Mouse (Mus musculus) bone marrow, adult 2 months (tissue): ENCODE data around the gene Kcnk13. TPM values are rescaled to one million over a fixed set of nuclear protein-coding genes. Genes with fewer than 3 reads are reported as not detected.

ENCODE experiments used
- H3K27ac ChIP-seq: fragments of 200-500 bp; 2 replicates; pipeline ENCODE4 v1.5.1; 2012; ENCODE audit warnings: low read depth, mild to moderate bottlenecking, control low read depth, inconsistent platforms, low read length; ENCODE audit not compliant: control insufficient read depth, poor library complexity, insufficient read depth
- H3K4me1 ChIP-seq: fragments of 200-500 bp; 2 replicates; pipeline ENCODE4 v1.6.1; 2011; ENCODE audit warnings: low read length; ENCODE audit not compliant: control insufficient read depth, insufficient read depth
- H3K4me3 ChIP-seq: fragments of 200-500 bp; replicated peaks from 2 replicates; pipeline ENCODE3; 2011; ENCODE audit warnings: mild to moderate bottlenecking, low read depth, low read length, control low read depth; ENCODE audit not compliant: control insufficient read depth
- CTCF ChIP-seq: fragments of 200-500 bp; IDR thresholded peaks from 2 replicates; pipeline ENCODE4 v1.5.1; 2011; ENCODE audit warnings: low read length, control low read depth; ENCODE audit not compliant: control insufficient read depth, insufficient read depth
- POLR2A ChIP-seq: fragments of 200-500 bp; IDR thresholded peaks from 2 replicates; pipeline ENCODE4 v1.6.1; 2011; ENCODE audit warnings: low read depth, mild to moderate bottlenecking, control low read depth, low read length, borderline replicate concordance; ENCODE audit not compliant: control insufficient read depth
- WGBS: fragments of 180-500 bp; shearing (Covaris S2); methylation state at CpG from one replicate; pipeline ENCODE4 v1.1.7; 2018; 5-methylcytosine and 5-hydroxymethylcytosine counted together
- polyA plus RNA-seq: library from polyadenylated mRNA; stranded (reverse); fragments of >200 nt; gene quantifications from 2 replicates; pipeline ENCODE4 v1.2.4, GENCODE M21; 2011; ENCODE audit warnings: low replicate concordance; ENCODE audit not compliant: missing spikeins, insufficient read depth, insufficient read length

Gene Kcnk13
- polyA plus RNA-seq, 1 experiment: 0.82 TPM

- H3K4me3 ChIP-seq: no peak overlapping the region
- 83% methylated on average over 7 of the region's 7 CpGs for WGBS
- H3K27ac ChIP-seq: no peak overlapping the region
- no peaks in the 10 kb centered on the region for H3K4me1 ChIP-seq
- no peak for TF ChIP-seq POLR2A
- TF ChIP-seq CTCF: no peak
Measured at GRCm38 (mm10) chr12:100000381-100000780, 36.1 kb downstream of the Kcnk13 start.

GRCm38 (mm10) chr12:100001246-100001645 lies 36.9 kb downstream of the Kcnk13 start:
- WGBS: 83% methylated on average over 3 of the region's 3 CpGs
- no peak overlapping the region for H3K27ac ChIP-seq
- no peaks in the 10 kb centered on the region for H3K4me1 ChIP-seq
- H3K4me3 ChIP-seq: no peak overlapping the region
- TF ChIP-seq POLR2A (no peak), CTCF (no peak)

GRCm38 (mm10) chr12:100001910-100002309 lies 37.6 kb downstream of the Kcnk13 start:
- WGBS: 86% methylated on average over 3 of the region's 3 CpGs

GRCm38 (mm10) chr12:100002914-100003587 lies 38.8 kb downstream of the Kcnk13 start:
- 74% methylated on average over 8 of the region's 8 CpGs for WGBS
- Histone ChIP-seq H3K4me1 (peaks cover 2% of the 10 kb centered on the region), H3K27ac (no peak overlapping the region), H3K4me3 (no peak overlapping the region)
- no peak for TF ChIP-seq CTCF
- no peak for TF ChIP-seq POLR2A

More at GRCm38 (mm10) chr12:100001910-100002309, 37.6 kb downstream of the Kcnk13 start:
- H3K27ac ChIP-seq: no peak overlapping the region
- no peak for TF ChIP-seq CTCF
- H3K4me3 ChIP-seq: no peak overlapping the region
- peaks cover 2% of the 10 kb centered on the region for H3K4me1 ChIP-seq

- Histone ChIP-seq H3K27ac (no peak overlapping the region), H3K4me3 (no peak overlapping the region), H3K4me1 (peaks cover 4% of the 10 kb centered on the region)
- WGBS: 8% methylated on average over 5 of the region's 5 CpGs
- TF ChIP-seq POLR2A (no peak), CTCF (no peak)
Measured at GRCm38 (mm10) chr12:100005285-100005684, 41.0 kb downstream of the Kcnk13 start.

- H3K4me1 ChIP-seq: peaks cover 4% of the 10 kb centered on the region
- TF ChIP-seq POLR2A: no peak
- TF ChIP-seq CTCF: no peak
- no peak overlapping the region for H3K4me3 ChIP-seq
- WGBS: 8% methylated on average over 2 of the region's 2 CpGs
- no peak overlapping the region for H3K27ac ChIP-seq
Measured at GRCm38 (mm10) chr12:100006681-100007080, 42.4 kb downstream of the Kcnk13 start.

- 52% methylated on average over 3 of the region's 3 CpGs for WGBS
- TF ChIP-seq POLR2A (no peak), CTCF (no peak)
- no peak overlapping the region for H3K27ac ChIP-seq
Measured at GRCm38 (mm10) chr12:100012839-100013238, 48.5 kb downstream of the Kcnk13 start.

GRCm38 (mm10) chr12:100015146-100015545 lies 50.8 kb downstream of the Kcnk13 start:
- peaks cover 2% of the 10 kb centered on the region for H3K4me1 ChIP-seq
- TF ChIP-seq CTCF (no peak), POLR2A (no peak)
- 71% methylated on average over 5 of the region's 5 CpGs for WGBS
- no peak overlapping the region for H3K27ac ChIP-seq
- H3K4me3 ChIP-seq: no peak overlapping the region

More at GRCm38 (mm10) chr12:100012839-100013238, 48.5 kb downstream of the Kcnk13 start:
- Histone ChIP-seq H3K4me1 (peaks cover 4% of the 10 kb centered on the region), H3K4me3 (no peak overlapping the region)

GRCm38 (mm10) chr12:100017709-100018108 lies 53.4 kb downstream of the Kcnk13 start:
- WGBS: 79% methylated on average over 6 of the region's 6 CpGs
- Histone ChIP-seq H3K27ac (no peak overlapping the region), H3K4me3 (no peak overlapping the region), H3K4me1 (peaks cover 5% of the 10 kb centered on the region)
- no peak for TF ChIP-seq POLR2A
- TF ChIP-seq CTCF: no peak
